Mouse (Mus musculus) heart, embryonic 15.5 days (tissue): Measurements from ENCODE around the gene Amz1. TPM values are rescaled to one million over a fixed set of nuclear protein-coding genes. Genes with fewer than 3 reads are reported as not detected.

Experiments
- ATAC-seq: fragments of 200-750 bp; cut with Nextera tagmentation; replicated peaks from 2 replicates; pipeline ENCODE4 v1.8.0; 2017; ENCODE audit warnings: low read depth, moderate TSS enrichment; ENCODE audit not compliant: insufficient number of reproducible peaks, insufficient read depth, low FRiP score
- H3K27ac ChIP-seq: fragments of 300-500 bp; sonication (generic); 2 replicates; pipeline ENCODE4 v1.5.1; 2015; ENCODE audit warnings: mild to moderate bottlenecking, inconsistent platforms
- H3K27me3 ChIP-seq: fragments of 300-500 bp; sonication (generic); 2 replicates; pipeline ENCODE4 v1.6.1; 2015; ENCODE audit warnings: inconsistent platforms
- H3K36me3 ChIP-seq: fragments of 300-500 bp; sonication (generic); 2 replicates; pipeline ENCODE4 v1.6.1; 2015; ENCODE audit warnings: mild to moderate bottlenecking, inconsistent platforms
- H3K4me1 ChIP-seq: fragments of 300-500 bp; sonication (generic); replicated peaks from 2 replicates; pipeline ENCODE4 v1.6.1; 2015; ENCODE audit warnings: inconsistent platforms
- H3K4me2 ChIP-seq: fragments of 300-500 bp; sonication (generic); 2 replicates; pipeline ENCODE4 v1.6.1; 2015; ENCODE audit warnings: inconsistent platforms, mild to moderate bottlenecking, moderate library complexity
- H3K4me3 ChIP-seq: fragments of 300-500 bp; sonication (generic); 2 replicates; pipeline ENCODE4 v1.5.1; 2015; ENCODE audit warnings: mild to moderate bottlenecking, inconsistent platforms
- H3K9ac ChIP-seq: fragments of 300-500 bp; sonication (generic); 2 replicates; pipeline ENCODE4 v1.6.1; 2015; ENCODE audit warnings: mild to moderate bottlenecking, inconsistent platforms
- H3K9me3 ChIP-seq: fragments of 300-500 bp; sonication (generic); replicated peaks from 2 replicates; pipeline ENCODE4 v1.6.1; 2016; ENCODE audit warnings: inconsistent platforms
- WGBS: fragments of 180-500 bp; shearing (Covaris S2); methylation state at CpG from one replicate; pipeline ENCODE4 v1.1.7; 2015; ENCODE audit warnings: mixed read lengths; 5-methylcytosine and 5-hydroxymethylcytosine counted together
- polyA plus RNA-seq: library from polyadenylated mRNA; unstranded; fragments of >200 nt; fragmentation: Nextera tagmentation; extraction: Ambion mirVana; gene quantifications from 2 replicates; pipeline ENCODE4 v1.2.1, GENCODE M21; 2015

Gene Amz1
- polyA plus RNA-seq, 1 experiment from 2014 or later = 0.72 TPM

- no peak for ATAC-seq
- Histone ChIP-seq H3K4me3 (no peak overlapping the region), H3K4me1 (peaks cover 79% of the 10 kb centered on the region), H3K27ac (peak overlapping the region; percentile 94), H3K36me3 (no peaks in the 10 kb centered on the region), H3K27me3 (no peaks in the 10 kb centered on the region), H3K4me2 (no peak overlapping the region), H3K9me3 (no peaks in the 10 kb centered on the region), H3K9ac (peak overlapping the region; percentile 20; the same call in 1 of the 2 replicates)
- WGBS = 42% methylated on average over 5 of the region's 5 CpGs
Measured at GRCm38 (mm10) chr5:140768333-140768732, 44.4 kb downstream of the Amz1 start.

- Histone ChIP-seq H3K4me1 (peaks cover 64% of the 10 kb centered on the region), H3K27me3 (no peaks in the 10 kb centered on the region), H3K4me2 (no peak overlapping the region), H3K27ac (peak overlapping the region; percentile 78), H3K4me3 (no peak overlapping the region), H3K9ac (no peak overlapping the region), H3K9me3 (no peaks in the 10 kb centered on the region), H3K36me3 (0 out of 2 replicates have a peak, but pooled peaks cover 3% of the 10 kb centered on the region)
- no peak for ATAC-seq
- 48% methylated on average over 6 of the region's 6 CpGs for WGBS
Measured at GRCm38 (mm10) chr5:140771612-140772011, 47.7 kb downstream of the Amz1 start.

- WGBS = 50% methylated on average over 7 of the region's 7 CpGs
- Histone ChIP-seq H3K4me3 (no peak overlapping the region), H3K27ac (peak overlapping the region; percentile 78), H3K4me2 (no peak overlapping the region), H3K4me1 (peaks cover 64% of the 10 kb centered on the region), H3K36me3 (0 out of 2 replicates have a peak, but pooled peaks cover 3% of the 10 kb centered on the region), H3K9ac (no peak overlapping the region), H3K27me3 (no peaks in the 10 kb centered on the region), H3K9me3 (no peaks in the 10 kb centered on the region)
- no peak for ATAC-seq
Measured at GRCm38 (mm10) chr5:140772158-140772557, 48.2 kb downstream of the Amz1 start.

- H3K27ac ChIP-seq = no peak overlapping the region
- H3K4me1 ChIP-seq = peaks cover 44% of the 10 kb centered on the region
- no peak for ATAC-seq
- H3K9ac ChIP-seq = no peak overlapping the region
- H3K27me3 ChIP-seq = no peaks in the 10 kb centered on the region
- no peak overlapping the region for H3K4me2 ChIP-seq
- H3K36me3 ChIP-seq = 0 out of 2 replicates have a peak, but pooled peaks cover 3% of the 10 kb centered on the region
- WGBS = 95% methylated on average over 4 of the region's 4 CpGs
- H3K9me3 ChIP-seq = no peaks in the 10 kb centered on the region
- no peak overlapping the region for H3K4me3 ChIP-seq
Measured at GRCm38 (mm10) chr5:140775111-140775510, 51.2 kb downstream of the Amz1 start.

GRCm38 (mm10) chr5:140776968-140777367, 53.0 kb downstream of the Amz1 start:
- no peak overlapping the region for H3K9ac ChIP-seq
- H3K4me2 ChIP-seq = no peak overlapping the region
- no peaks in the 10 kb centered on the region for H3K27me3 ChIP-seq
- 45% methylated on average over 9 of the region's 9 CpGs for WGBS
- no peaks in the 10 kb centered on the region for H3K9me3 ChIP-seq
- peak overlapping the region; percentile 49 for H3K27ac ChIP-seq
- no peak for ATAC-seq
- H3K4me3 ChIP-seq = no peak overlapping the region
- 0 out of 2 replicates have a peak, but pooled peaks cover 3% of the 10 kb centered on the region for H3K36me3 ChIP-seq
- H3K4me1 ChIP-seq = peaks cover 38% of the 10 kb centered on the region

- Histone ChIP-seq H3K4me2 (no peak overlapping the region), H3K36me3 (peaks cover 25% of the 10 kb centered on the region), H3K27ac (no peak overlapping the region), H3K27me3 (no peaks in the 10 kb centered on the region), H3K9me3 (no peaks in the 10 kb centered on the region), H3K4me1 (peaks cover 39% of the 10 kb centered on the region), H3K4me3 (no peak overlapping the region), H3K9ac (no peak overlapping the region)
- ATAC-seq = no peak
- WGBS = 71% methylated on average over 5 of the region's 5 CpGs
Measured at GRCm38 (mm10) chr5:140781122-140781521, 57.2 kb downstream of the Amz1 start.

- Histone ChIP-seq H3K4me3 (no peak overlapping the region), H3K36me3 (peaks cover 25% of the 10 kb centered on the region), H3K9me3 (no peaks in the 10 kb centered on the region), H3K9ac (no peak overlapping the region), H3K4me1 (peaks cover 37% of the 10 kb centered on the region), H3K27me3 (no peaks in the 10 kb centered on the region), H3K27ac (peak overlapping the region; percentile 35), H3K4me2 (no peak overlapping the region)
- ATAC-seq = no peak; the same call in 1 of the 2 replicates
- WGBS = 77% methylated on average over 8 of the region's 8 CpGs
Measured at GRCm38 (mm10) chr5:140781886-140782572, 58.1 kb downstream of the Amz1 start.

GRCm38 (mm10) chr5:140783577-140783976, 59.6 kb downstream of the Amz1 start:
- Histone ChIP-seq H3K27ac (no peak overlapping the region), H3K4me1 (peaks cover 35% of the 10 kb centered on the region), H3K4me2 (no peak overlapping the region), H3K27me3 (no peaks in the 10 kb centered on the region), H3K4me3 (no peak overlapping the region), H3K36me3 (peaks cover 25% of the 10 kb centered on the region), H3K9me3 (no peaks in the 10 kb centered on the region), H3K9ac (no peak overlapping the region)
- 93% methylated on average over 4 of the region's 4 CpGs for WGBS
- ATAC-seq = no peak

- Histone ChIP-seq H3K27me3 (no peaks in the 10 kb centered on the region), H3K4me1 (peaks cover 42% of the 10 kb centered on the region), H3K36me3 (peaks cover 25% of the 10 kb centered on the region), H3K4me2 (no peak overlapping the region), H3K4me3 (no peak overlapping the region), H3K9ac (no peak overlapping the region), H3K27ac (no peak overlapping the region), H3K9me3 (no peaks in the 10 kb centered on the region)
- 72% methylated on average over 6 of the region's 6 CpGs for WGBS
- ATAC-seq = no peak
Measured at GRCm38 (mm10) chr5:140784288-140784687, 60.4 kb downstream of the Amz1 start.

- H3K4me1 ChIP-seq = peaks cover 52% of the 10 kb centered on the region
- no peak overlapping the region for H3K4me3 ChIP-seq
- no peak for ATAC-seq
- 79% methylated on average over 13 of the region's 13 CpGs for WGBS
- H3K9me3 ChIP-seq = no peaks in the 10 kb centered on the region
- H3K27ac ChIP-seq = peak overlapping the region; percentile 18; the same call in 1 of the 2 replicates
- H3K36me3 ChIP-seq = peaks cover 25% of the 10 kb centered on the region
- no peak overlapping the region for H3K4me2 ChIP-seq
- H3K9ac ChIP-seq = no peak overlapping the region
- no peaks in the 10 kb centered on the region for H3K27me3 ChIP-seq
Measured at GRCm38 (mm10) chr5:140785240-140785872, 61.4 kb downstream of the Amz1 start.

- no peak overlapping the region for H3K4me3 ChIP-seq
- peaks cover 6% of the 10 kb centered on the region; the same call in 1 of the 2 replicates for H3K36me3 ChIP-seq
- no peak overlapping the region for H3K4me2 ChIP-seq
- H3K27me3 ChIP-seq = no peaks in the 10 kb centered on the region
- ATAC-seq = no peak
- no peaks in the 10 kb centered on the region for H3K9me3 ChIP-seq
- H3K27ac ChIP-seq = peak overlapping the region; percentile 85; the same call in 1 of the 2 replicates
- H3K4me1 ChIP-seq = peaks cover 78% of the 10 kb centered on the region
- no peak overlapping the region for H3K9ac ChIP-seq
Measured at GRCm38 (mm10) chr5:140789561-140789960, 65.6 kb downstream of the Amz1 start.
